Mouse (Mus musculus) stomach, postnatal 0 days (tissue): ENCODE data around the gene Ppp3ca.

Experiments used
- CTCF ChIP-seq: IDR thresholded peaks from 2 replicates; pipeline ENCODE4 v1.5.1; 2016; ENCODE audit warnings: antibody characterized with exemption, low read depth, mild to moderate bottlenecking, moderate library complexity
- EP300 ChIP-seq: optimal IDR thresholded peaks from 2 replicates; pipeline ENCODE3; 2016; ENCODE audit warnings: antibody characterized with exemption

DNA sequence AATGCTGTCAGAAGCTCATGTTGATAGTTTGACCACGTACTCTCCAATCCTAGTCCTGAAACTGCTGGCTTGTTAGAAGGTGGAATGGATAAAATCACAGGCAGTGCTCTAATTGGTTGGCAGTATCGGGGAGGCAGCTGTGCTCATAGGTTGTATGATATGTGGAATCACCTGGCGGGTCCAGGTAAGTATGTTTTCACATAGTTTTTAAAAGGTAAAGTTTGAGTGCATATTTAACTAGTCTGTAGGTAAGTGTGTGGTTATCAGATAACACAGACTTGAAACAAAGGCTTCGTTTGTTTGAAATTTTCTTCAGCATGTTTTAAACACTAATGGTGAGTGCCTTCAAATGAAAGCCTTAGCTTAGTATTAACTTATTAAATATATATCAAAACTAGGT is 136.0 kb downstream of the Ppp3ca start:
- TF ChIP-seq CTCF = no peak
- no peak for TF ChIP-seq EP300
